Mouse (Mus musculus) urinary bladder, postnatal 25 days (tissue): ENCODE measurements around the gene Ctdspl2.
A peak's percentile ranks its signal among the peaks of the same experiment; 100 is the strongest.
"Not testable (repeated sequence)": the region's sequence is repeated elsewhere in the genome, so short reads cannot be mapped to it uniquely, and the experiment has no call there.

ENCODE experiments used
- DNase-seq: peaks from one replicate; pipeline ENCODE4 v3.0.0; 2022; ENCODE audit warnings: low spot score

The Ctdspl2 gene

DNA sequence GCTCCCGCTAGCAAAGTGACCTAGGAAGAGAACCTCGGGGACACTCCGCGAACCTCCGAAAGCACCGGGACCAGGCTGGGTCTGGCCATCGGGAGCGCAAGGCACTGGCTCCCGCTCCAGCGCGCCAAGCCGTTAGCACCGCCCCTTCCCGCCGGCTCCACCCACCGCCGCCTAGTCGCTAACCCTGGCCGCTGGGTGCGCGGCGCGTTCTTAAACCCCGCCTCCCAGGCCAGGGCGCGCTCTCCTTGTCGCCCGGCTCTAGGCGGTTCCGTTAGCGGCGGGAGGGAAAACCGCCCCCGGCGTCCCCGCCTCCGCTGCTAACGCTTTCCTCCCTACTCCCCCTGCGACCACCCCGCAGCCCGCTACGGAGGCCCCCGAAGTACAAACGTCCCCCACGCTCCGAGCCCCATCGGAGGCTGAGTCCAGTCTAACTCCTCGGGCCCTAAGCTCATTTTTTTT lies at the start of gene Ctdspl2, which contains the start of gene Mageb3:
Gene Ctdspl2 (plus strand): TSS at position 237 of the 459 bp plus-strand sequence.
Gene Mageb3 (minus strand): TSS at position 328 of the 459 bp plus-strand sequence.
- peak; percentile 97 for DNase-seq

DNA sequence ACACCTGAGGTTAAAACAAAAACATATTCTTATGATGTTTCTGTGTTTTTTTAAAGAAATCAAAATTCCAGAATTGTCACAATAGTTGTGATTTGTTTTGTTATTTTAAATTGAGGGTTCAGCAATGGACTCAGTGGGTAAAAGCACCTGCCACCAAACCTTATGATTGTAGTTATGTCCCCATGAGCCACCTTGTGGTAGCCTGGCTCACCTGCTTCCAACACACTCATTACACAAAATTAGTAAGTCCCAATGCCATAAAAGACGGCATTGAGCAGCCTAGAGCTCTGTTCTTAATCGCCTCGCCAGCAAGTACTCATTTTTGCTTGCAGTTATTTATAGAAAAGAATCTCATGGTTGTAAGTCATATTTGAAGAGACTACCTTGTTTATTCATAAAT lies 45.8 kb upstream of the Ctdspl2 start:
- no peak for DNase-seq

DNA sequence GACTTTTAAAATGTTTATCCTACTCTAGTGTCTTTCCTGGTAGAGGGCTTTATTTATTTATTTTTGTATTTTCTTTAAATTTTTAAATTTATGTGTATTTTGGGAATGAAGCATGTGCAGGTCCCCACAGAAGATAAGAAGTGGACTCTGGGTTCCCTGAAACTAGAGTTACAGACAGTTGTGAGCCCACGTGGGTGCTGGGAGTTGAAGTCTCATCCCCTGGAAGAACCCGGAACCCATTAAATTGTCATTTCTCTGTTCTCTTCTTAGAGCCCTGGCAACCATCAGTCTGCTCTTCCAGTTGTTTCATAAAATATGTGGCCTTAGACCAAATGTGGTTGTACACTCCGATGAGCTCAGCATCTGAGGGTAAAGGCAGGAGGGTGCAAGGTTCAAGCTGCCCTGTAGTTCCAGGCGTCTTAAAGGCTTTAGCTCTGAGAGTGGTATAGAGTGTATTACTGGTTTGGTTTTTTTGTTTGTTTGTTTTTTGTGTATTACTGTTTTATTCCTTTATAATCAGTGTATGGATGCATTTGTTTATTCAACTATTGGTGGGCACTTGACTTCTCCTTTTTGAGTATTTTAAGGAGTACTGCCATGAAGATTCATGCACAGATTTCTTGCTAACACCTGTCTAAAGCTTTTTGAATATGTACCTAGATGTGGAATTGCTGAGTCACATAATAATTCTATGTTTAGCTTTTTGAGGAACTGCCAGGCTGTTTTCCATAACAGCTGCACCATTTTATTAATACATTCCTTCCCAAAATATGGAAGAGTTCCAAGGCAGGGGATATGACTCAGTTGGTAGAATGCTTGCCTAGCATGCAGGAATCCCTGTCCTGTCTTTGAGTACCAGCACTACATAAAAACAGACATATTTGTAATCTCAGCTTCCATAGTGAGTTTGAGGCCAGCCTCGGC lies 39.5 kb upstream of the Ctdspl2 start:
- no peak for DNase-seq

DNA sequence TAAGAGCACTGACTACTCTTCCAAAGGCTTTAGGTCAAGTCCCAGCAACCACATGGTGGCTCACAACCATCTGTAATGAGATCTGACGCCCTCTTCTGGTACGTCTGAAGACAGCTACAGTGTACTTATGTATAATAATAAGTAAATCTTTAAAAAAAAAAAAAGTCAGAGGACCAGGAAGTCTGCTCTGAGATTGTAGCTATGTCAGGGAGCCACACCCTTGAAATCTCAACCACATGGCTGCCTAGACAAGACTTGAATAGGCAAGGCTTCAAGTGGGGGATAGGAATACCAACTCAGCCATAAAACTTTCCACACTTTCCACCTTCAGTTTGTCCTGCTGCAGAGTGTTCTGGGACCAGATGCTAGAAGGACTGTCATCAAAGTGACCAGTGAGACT lies 18.2 kb upstream of the Ctdspl2 start:
- DNase-seq, result not testable (repeated sequence)

DNA sequence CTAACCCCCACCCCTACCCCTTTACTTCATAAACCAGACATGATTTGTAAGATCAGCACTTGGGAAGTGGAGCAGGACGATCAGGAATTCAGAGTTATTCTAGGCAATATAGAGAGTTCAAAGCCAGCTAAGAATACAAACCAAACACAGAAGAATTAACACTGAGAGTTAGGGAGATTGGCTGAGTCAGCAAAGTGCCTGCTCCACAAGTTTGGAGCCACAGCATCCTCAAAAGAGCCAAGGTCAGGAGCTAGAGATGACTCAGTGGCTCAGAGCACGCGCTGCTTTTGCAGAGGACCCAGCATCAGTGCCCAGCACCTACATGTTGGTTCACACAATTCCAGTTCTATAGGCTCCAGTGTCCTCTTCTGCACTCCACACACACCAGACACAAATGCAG lies 12.4 kb upstream of the Ctdspl2 start:
- no peak for DNase-seq

DNA sequence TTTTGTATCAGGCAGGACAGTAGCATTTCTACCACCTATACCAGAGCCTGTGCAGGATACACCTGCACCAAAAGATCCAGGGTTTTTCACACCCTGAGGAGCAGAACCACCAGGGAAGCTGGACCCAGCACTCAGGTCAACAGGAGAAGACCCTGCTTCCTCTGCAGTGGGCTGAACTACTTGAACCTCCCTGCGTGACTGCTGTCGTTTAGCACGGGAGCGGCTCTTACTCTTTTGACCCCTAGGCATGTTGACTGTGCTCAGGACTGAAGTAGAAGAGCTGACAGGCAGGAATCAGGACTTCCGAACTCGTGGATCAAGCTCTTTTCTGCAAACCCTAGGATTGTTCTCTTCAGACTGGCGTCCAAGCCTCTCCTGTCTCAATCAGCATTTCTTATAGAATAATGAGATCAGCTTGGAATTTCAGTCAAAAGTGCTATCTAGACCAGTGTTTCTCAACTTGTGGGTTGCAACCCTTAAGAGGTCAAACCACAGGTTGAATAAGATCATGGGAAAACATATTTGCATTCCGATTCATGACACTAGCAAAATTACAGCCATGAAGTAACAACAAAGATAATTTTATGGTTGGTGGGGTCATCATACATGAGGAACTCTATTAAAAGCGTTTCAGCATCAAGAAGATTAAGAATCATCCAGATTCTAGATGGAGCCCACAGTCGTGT lies 687 bp upstream of the Ctdspl2 start:
- DNase-seq, result no peak

DNA sequence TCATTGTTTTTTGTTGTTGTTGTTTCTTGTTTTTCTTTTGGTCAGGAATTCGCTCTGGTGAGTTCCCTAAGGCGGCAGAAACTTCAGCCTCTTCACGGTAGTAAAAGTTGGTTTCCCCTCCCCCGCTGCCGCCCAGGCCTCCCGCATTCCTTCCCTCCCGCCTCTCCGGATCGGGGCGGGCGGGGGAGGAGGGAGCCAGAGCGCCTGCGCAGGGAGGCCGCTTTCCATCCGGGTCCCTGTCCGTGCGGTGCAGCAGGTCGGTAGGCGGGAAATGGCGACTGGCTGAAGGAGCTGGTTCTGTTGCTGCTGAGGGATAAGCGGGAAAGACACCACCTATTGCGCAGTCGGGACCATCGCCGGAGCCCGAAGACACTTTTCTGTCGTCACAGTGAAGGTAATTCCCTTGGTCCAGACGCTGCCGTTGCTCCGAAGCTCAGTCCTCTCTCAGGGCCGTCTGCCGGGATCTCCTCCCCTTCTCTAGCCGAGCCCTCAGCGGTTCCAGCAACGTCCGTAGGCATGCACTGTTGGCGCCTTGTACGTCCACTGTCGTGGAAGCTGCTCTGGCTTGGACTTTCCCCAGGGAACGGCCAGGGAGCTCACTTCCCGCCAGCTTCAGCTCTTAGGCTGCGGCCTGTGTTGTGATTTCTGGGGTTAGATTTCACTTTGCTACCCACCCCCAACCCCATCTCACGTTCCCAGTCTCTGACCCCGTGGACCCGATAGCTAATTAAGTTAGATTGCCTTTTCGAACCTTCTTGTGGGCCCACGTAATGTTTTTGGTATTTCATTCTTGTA lies 620 bp downstream of the Ctdspl2 start:
- DNase-seq, result peak; percentile 95

DNA sequence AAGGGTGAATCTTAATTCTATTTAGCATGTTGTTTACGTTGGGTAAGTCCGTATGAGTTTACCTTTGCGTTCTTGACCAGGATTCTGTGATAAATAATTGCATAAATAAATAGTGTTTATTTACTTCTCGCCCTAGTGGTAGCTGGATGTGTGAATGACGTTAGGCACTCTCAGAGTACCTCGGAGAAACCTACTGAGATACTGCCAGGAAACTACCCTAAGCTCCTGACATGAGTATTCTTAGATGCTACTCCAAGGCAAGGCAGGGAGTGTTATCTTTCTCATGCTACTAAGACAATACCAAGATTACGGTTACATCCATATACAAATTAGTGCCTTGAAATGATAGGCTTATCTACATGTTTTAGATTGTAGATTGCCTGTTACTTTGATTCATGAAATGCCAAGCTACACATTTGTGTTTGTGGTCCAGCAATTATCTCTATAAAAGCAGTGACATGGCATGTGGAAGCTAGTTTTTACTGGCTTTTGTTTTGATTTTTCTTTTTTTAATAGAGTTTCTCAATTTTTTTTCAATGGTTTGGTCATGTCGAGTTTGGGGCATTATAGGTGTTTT lies 1.5 kb downstream of the Ctdspl2 start:
- no peak for DNase-seq

DNA sequence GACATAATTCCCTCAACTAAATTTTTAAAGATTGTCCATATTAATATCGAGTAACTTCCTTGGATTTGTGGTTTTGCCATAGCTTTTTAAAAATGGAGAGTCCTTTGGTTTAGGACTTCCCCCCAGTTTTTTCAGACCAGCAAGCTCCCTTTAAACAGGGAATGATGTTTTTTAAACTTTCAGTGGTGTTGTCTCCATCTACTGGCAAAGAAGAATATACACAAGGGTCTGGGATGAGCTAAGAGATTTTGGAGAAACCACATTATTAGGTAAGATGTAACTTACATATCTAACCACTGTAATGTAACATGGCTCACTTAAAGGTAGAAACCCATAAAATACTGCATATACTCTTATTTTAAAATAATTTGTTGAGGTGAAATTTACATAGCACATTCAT lies 39.9 kb downstream of the Ctdspl2 start:
- no peak for DNase-seq

DNA sequence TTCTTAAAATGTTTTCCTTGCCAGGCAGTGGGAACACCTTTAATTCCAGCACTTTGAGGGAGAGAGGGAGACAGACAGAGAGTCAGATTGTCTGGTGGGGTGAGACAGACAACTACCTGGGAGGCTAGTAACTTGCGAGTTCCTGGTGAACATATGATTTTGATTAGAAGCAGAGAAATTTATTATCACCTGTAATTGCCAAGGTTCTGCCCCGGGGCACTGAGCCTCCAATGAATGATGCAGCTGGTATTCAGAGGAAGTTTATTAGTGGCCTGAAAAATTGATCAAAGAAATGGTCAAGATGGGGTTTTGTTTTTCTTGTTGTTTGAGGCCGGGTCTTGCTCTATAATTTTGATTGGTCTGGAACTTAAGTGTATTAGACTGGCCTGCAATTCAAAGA lies 53.0 kb downstream of the Ctdspl2 start:
- DNase-seq, result no peak

DNA sequence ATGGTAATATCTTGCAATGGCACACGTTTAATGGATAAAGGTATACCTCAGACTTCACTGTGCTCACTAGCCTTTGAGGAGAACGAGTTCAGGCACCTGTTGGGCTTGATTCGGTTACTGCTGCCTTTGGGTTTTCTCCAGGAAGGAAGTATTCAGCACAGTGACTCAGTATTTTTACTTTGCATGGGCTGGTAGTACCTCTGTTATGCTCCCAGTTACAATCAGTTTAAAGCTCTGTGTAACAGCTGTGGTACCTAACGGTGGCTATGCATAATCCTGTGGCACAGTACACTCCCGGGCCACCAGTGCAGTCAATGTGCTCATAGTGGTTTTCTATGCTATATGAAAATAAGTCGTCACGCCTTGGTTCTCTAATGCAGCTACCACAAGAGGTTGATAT lies 55.6 kb downstream of the Ctdspl2 start:
- no peak for DNase-seq

DNA sequence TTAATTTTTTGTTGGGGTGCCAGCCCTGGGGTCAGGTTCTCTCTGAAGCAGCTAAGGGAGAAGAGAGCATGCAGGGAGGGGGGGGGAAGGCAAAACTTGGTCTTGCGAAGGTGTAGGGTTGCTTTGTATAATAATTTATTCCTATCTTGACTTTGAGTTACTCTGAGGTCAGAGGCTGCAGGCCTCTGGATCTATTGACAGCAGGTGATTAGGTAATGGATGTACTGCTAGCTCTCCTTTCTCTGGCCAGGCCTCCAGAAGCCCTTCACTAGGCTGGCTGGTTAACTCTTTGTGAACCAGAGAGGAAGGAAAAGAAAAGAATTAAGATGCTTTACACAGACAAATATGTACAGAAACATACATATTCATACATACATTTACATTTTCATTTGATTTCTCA lies 62.9 kb downstream of the Ctdspl2 start:
- DNase-seq, result no peak

DNA sequence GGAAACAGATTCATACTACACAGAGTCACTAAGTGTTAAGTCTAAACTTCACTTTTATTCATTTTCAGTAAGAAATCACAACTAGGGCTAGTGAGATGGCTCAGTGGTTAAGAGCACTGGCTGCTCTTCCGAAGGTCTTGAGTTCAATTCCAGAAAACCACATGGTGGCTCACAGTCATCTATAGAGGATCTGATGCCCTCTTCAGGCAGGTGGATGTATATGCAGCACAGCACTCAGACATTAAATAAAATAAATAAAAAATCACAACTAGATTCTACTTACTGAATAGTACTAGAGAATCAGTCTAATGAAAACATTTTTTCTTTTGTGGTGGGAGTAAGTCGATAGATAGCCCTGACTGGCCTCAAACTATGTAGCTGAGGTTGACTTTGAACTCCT lies 66.5 kb downstream of the Ctdspl2 start:
- no peak for DNase-seq

DNA sequence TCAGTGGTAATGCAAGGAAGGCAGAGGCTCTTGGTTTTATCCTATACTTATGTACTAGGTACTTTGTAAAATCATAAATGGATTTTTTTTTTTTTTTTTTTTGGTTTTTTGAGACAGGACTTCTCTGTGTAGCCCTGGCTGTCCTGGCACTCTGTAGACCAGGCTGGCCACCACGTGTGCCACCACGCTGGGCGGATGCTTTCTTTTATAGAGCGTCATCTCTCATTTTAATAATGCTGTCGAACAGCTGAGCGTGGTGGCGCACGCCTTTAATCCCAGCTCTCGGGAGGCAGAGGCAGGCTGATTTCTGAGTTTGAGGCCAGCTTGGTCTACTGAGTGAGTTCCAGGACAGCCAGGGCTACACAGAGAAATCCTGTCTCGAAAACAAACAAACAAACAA lies 71.3 kb downstream of the Ctdspl2 start:
- not testable (repeated sequence) for DNase-seq

DNA sequence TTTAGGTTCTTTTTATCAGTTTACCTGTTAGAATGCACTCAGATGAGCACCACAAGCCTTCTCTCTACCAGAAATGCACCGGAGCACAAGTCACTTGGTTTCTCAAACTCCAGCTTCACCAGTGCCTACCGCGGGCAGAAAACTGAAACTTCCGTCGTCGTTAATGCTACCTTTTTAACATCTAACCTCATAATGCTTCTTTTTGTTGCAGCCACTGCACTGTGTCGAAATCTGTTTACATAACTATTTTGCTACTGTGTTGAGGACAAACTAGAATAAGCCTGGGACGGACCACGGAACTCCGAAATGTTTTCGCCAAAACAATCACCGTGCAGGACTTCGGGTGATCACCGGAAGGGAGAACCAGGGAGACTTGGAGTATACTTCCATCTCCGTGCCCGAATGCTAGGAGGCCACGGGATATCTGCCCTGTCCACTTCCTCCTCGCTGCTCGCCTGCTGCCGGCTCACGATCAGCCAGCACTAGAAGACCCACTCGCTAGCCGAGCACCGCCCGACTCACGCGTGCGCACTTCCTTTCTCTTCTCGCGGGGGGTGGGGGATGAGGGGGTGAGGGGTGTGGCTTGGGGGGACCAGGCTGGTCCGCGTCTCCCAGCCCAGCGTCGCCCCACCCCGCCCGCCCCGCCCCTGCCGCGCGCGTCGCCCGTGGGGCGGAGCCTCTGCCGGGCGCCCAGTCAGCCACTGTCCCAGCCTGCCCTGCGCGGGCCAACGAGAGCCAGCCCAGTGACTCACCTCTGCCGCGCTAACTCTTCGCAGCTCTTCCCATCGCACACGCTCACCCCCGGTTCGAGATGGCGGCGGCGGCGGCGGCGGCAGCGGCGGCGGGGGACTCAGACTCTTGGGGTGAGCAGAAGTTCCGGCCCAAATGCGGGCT lies 72.3 kb downstream of the Ctdspl2 start, which contains the start of gene Eif3j1:
Gene Eif3j1 (plus strand): TSS at position 685 of the 894 bp plus-strand sequence.
- DNase-seq, result peak; percentile 81

DNA sequence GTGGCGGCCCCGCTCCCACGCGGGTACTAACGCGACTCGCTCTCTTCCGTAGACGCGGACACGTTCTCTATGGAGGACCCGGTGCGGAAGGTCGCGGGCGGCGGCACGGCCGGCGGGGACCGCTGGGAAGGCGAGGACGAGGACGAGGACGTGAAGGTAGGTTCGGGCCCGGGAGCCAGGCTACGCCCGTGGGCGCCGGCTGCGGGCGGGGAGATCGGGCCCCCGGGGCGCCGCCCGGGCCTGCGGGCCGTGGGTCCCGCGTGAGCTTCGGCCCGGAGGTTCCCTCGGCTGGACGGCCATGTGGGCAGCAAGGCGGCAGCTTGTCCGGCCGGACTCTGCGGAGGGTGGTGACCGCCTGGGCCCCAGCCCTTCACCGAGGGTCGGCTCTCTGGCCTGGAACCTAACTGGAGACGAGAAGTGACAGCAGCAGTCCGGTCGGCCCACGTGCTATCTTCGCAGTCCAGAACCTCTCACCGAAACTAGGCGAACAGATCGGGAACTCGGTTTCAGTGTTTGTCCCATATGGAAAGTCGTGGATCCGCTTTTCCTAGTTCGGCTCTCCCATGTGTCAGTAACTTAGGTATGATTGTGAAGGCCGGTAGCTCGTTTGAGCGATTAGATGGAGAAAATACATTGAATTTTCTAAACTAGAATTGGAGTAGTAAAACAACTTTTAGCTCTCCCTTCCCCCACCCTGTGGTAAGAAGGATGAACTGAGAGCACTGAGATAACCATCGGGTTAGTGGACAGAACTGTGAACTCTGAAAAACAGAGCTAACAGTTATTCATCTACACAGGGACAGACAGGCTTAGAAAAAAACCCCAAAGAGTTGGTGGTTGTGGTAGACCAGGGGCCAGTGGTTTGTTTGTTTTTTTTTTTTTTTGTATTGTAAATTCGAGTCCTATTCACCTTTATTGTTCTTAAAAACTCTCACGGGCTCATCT lies 73.2 kb downstream of the Ctdspl2 start:
- peak; percentile 46 for DNase-seq

DNA sequence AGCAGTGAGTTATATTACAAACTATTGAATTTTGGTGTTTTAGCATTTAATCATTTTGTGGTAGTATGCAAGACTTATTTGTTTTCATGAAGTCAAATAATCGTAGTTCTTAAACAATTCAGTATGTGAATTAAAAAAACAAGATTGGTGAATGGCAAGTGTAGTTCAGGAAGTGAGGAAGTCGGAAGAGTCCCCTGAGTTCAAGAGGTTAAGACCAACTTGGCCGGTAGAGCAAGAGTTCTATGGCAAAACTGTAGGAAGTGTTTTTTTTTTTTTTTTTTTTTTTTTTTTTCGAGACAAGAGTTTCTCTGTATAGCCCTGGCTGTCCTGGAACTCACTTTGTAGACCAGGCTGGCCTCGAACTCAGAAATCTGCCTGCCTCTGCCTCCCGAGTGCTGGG lies 76.2 kb downstream of the Ctdspl2 start:
- no peak for DNase-seq

DNA sequence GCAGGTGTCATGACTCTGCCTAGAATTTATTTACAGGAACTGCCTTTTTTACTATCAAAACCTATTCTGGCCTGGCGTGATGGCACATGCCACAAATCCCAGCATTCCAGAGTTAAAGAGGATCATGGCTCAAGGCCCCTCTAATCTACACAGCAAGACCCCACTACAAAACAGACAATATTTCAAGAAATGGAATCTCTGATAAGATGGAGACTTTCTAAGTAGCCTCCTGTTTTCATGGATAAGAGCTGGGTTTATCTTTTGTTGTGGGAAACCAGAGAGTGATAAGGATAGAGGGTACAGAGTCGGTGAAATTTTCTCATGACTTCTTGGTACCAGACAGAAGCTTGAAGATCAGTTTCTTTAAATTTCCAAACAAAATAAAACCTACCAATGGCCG lies 80.3 kb downstream of the Ctdspl2 start:
- no peak for DNase-seq

DNA sequence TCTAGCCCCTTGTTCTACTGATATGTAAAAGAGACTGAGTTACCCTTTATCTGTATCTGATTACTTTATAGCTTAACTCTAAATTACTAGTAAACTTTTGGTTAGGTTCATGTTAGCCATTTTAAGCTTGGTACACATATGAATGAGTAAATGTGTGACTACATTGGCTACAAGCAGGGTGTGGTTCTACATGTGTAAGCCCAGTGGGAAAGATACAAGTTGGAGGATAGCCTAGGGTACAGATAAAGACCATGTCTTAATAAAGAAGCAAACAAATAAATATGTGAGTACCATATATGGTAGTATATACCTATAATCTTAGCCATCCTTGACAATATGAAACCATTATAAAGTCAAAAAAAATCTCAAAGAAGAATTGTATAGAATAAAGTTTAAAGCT lies 88.1 kb downstream of the Ctdspl2 start:
- no peak for DNase-seq
